Mouse (Mus musculus) stomach, postnatal 0 days (tissue): Measurements from ENCODE around the gene Aspn.

Source experiments
- CTCF ChIP-seq: IDR thresholded peaks from 2 replicates; pipeline ENCODE4 v1.5.1; 2016; ENCODE audit warnings: antibody characterized with exemption, low read depth, mild to moderate bottlenecking, moderate library complexity
- EP300 ChIP-seq: optimal IDR thresholded peaks from 2 replicates; pipeline ENCODE3; 2016; ENCODE audit warnings: antibody characterized with exemption

DNA sequence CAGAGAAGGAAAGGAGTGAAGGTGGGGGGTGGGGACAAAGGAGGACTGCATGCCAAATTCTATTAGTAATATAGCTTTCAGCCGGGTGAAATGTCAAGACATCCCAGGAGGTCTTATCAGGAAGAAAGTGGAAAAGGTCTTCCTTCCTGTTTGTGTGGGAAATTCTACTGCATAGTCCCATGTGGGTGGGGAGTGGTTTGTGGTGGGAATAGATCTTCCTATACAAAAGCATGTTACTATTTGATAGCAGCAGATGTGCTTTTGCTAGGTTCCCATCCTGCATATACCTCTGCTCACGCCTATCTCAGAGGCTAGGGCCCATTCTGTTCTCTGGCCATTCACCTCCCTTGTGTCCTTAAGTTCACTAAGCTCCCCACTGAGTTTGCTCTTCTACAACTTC lies 16.6 kb downstream of the Aspn start:
- TF ChIP-seq CTCF (no peak), EP300 (no peak)
